Mouse (Mus musculus): ENCODE measurements around the gene Nos3. TPM values are rescaled to one million over a fixed set of nuclear protein-coding genes. Genes with fewer than 3 reads are reported as not detected.

Nos3 gene
- polyA plus RNA-seq, 1 experiment from 2014 or later, result 21.5 TPM

DNA sequence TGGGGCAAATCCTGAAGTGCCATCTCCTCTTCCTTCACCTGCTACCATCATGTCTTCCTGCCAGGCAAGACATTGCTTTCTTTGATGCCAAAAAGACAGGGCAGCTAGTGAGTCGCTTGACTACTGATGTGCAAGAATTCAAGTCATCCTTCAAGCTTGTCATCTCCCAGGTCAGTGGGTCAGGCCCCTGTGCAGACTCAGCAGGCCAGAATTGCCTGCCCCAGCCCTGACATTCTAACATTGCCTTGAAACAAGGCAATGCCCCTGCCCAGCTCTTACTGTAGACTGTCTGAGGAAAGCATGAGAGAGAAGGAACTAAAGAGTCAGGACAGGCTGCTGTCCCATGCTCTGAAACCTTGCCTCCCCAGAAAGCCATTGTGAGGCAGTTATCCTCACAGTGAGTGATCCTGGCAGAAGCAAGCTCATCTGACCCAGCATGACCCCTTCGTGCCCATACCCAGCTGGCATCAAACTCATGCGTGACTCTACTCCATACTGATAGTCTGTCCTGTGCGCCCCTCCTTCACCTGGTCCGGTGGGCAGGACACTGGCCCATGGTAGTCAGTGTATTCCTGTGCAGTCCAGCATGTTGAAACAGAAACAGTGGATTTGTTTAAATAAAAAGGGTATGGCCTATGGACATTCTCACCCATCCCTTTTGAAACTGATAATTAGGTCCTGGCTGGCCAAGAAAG, 36.4 kb downstream of the Nos3 start:
- no peak overlapping the region for H3K4me3 ChIP-seq (ENCODE audit: low read depth, low read length)
- no peaks in the 10 kb centered on the region for H3K9me3 ChIP-seq (replicated peaks; ENCODE audit: control insufficient read depth, low read length)
- WGBS (ENCODE audit: insufficient replicate concordance), result 91% methylated on average over 5 of the region's 5 CpGs
- no peaks in the 10 kb centered on the region for H3K27me3 ChIP-seq (ENCODE audit: control insufficient read depth, insufficient read depth, low read length)
- ATAC-seq (replicated peaks; ENCODE audit: insufficient number of reproducible peaks, low FRiP score, low TSS enrichment), result no peak
- H3K36me3 ChIP-seq (ENCODE audit: control insufficient read depth, insufficient read depth, low read length), result peaks cover 2% of the 10 kb centered on the region
- H3K27ac ChIP-seq (ENCODE audit: low read depth, low read length), result no peak overlapping the region
- H3K4me1 ChIP-seq (ENCODE audit: control insufficient read depth, insufficient read depth, low read length), result no peaks in the 10 kb centered on the region
- no peak overlapping the region for H3K9ac ChIP-seq (ENCODE audit: low read depth, low read length)
- no peak overlapping the region for H3K4me2 ChIP-seq

DNA sequence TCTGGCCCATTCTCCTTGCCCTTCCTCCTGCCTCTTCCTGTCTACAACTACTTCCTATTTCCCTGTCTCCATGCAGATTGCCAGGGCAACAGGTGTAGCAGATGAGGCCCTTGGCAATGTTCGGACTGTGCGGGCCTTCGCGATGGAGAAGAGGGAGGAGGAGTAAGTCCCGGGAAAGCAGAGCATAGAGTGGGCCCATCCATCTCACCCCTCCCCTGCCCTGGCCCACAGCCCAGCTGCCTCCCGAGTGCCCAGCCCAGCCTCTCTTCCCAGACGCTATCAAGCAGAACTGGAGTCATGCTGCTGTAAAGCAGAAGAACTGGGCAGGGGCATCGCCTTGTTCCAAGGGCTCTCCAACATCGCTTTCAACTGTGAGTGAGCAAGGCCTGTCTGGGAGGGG, 37.4 kb downstream of the Nos3 start:
- no peaks in the 10 kb centered on the region for H3K27me3 ChIP-seq (ENCODE audit: control insufficient read depth, insufficient read depth, low read length)
- no peak overlapping the region for H3K4me2 ChIP-seq
- H3K9me3 ChIP-seq (replicated peaks; ENCODE audit: control insufficient read depth, low read length), result no peaks in the 10 kb centered on the region
- WGBS (ENCODE audit: insufficient replicate concordance), result 80% methylated on average over 9 of the region's 9 CpGs
- H3K9ac ChIP-seq (ENCODE audit: low read depth, low read length), result no peak overlapping the region
- H3K27ac ChIP-seq (ENCODE audit: low read depth, low read length), result no peak overlapping the region
- no peak for ATAC-seq (replicated peaks; ENCODE audit: insufficient number of reproducible peaks, low FRiP score, low TSS enrichment)
- H3K36me3 ChIP-seq (ENCODE audit: control insufficient read depth, insufficient read depth, low read length), result peaks cover 6% of the 10 kb centered on the region
- H3K4me3 ChIP-seq (ENCODE audit: low read depth, low read length), result no peak overlapping the region
- no peaks in the 10 kb centered on the region for H3K4me1 ChIP-seq (ENCODE audit: control insufficient read depth, insufficient read depth, low read length)

DNA sequence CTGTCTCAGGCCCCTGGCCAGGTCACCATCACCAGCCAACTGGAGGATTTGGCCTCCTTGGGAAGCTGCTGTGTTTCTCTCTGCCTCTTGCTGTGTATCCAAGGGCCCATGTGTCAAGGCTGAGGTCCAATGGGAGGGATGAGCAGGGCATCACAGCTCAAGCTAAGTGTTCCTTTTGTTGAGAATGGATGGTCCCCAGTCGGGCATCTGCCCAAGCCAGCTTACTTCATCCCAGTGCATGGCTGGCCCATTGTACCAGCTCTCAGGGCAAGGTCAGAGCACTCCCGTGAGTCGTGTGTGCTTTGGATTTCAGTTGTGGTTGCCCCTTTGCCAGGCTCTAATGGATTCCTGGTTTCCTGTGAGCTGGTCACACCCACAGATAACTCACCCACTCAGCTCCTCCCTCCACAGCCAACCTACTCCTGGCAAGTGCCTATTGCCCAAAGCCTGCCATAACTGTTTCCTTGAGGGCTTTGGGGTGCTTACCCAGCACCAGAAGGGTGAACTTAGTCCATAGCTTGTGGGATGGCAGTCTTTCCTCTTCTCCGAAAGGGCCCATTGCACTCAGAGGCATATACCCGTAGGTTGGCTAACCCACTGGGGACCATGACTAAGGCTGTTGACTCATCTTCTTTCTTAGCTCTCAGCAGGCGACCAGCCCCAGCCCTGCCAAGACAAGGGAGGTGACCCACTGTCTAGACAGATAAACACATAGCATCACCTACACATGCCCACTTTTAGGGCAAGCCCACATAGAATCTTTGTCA, 40.2 kb downstream of the Nos3 start:
- H3K27me3 ChIP-seq (ENCODE audit: control insufficient read depth, insufficient read depth, low read length), result no peaks in the 10 kb centered on the region
- H3K9ac ChIP-seq (ENCODE audit: low read depth, low read length), result no peak overlapping the region
- no peak overlapping the region for H3K27ac ChIP-seq (ENCODE audit: low read depth, low read length)
- no peak overlapping the region for H3K4me3 ChIP-seq (ENCODE audit: low read depth, low read length)
- H3K9me3 ChIP-seq (replicated peaks; ENCODE audit: control insufficient read depth, low read length), result no peaks in the 10 kb centered on the region
- peaks cover 6% of the 10 kb centered on the region for H3K36me3 ChIP-seq (ENCODE audit: control insufficient read depth, insufficient read depth, low read length)
- ATAC-seq (replicated peaks; ENCODE audit: insufficient number of reproducible peaks, low FRiP score, low TSS enrichment), result no peak
- H3K4me1 ChIP-seq (ENCODE audit: control insufficient read depth, insufficient read depth, low read length), result no peaks in the 10 kb centered on the region
- WGBS (ENCODE audit: insufficient replicate concordance), result 74% methylated on average over 6 of the region's 6 CpGs
- H3K4me2 ChIP-seq, result no peak overlapping the region

DNA sequence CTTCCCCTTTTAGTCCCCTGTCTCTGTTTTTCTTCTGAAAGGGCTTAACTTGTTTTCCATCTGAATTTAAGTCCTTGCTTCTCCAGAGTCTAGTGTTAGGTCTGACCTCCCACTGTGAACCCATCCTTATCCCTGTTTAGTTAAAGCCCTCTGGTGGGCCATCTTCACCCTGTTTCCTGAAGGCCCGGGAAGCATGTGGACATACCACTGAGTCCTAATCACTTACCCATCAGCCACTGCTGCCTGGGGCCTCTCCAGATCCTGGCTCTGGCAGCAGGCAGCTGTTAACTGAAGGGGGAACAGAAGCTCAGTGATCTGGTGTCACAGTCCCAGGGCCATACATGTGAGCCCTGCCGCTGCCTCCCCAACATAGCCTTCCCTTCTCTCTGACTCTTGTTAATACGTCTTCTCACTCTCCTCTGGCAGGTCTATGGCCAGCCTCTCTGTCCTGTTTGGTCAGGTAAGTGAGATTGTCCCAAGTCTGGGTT, 40.8 kb downstream of the Nos3 start:
- no peak for ATAC-seq (replicated peaks; ENCODE audit: insufficient number of reproducible peaks, low FRiP score, low TSS enrichment)
- Histone ChIP-seq H3K27me3 (ENCODE audit: control insufficient read depth, insufficient read depth, low read length) (no peaks in the 10 kb centered on the region), H3K27ac (ENCODE audit: low read depth, low read length) (no peak overlapping the region), H3K9ac (ENCODE audit: low read depth, low read length) (no peak overlapping the region), H3K36me3 (ENCODE audit: control insufficient read depth, insufficient read depth, low read length) (peaks cover 6% of the 10 kb centered on the region), H3K4me1 (ENCODE audit: control insufficient read depth, insufficient read depth, low read length) (no peaks in the 10 kb centered on the region), H3K9me3 (replicated peaks; ENCODE audit: control insufficient read depth, low read length) (no peaks in the 10 kb centered on the region), H3K4me2 (no peak overlapping the region), H3K4me3 (ENCODE audit: low read depth, low read length) (no peak overlapping the region)
- WGBS (ENCODE audit: insufficient replicate concordance), result 61% methylated on average over 3 of the region's 3 CpGs

DNA sequence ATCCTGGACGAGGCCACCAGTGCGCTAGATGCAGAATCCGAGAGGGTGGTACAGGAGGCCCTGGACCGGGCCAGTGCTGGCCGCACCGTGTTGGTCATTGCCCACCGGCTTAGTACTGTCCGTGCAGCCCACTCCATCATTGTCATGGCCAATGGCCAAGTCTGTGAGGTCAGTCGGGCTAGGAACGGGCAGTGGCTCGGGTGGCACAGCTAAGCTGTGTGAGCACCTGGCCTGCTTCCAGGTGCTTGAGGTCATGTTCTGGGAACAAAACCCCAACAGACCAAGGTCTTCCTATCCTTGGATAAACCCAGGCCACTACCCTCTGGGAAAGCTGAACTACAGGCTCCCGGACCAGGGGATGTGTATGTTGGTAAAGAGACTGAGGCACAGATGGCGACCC, 44.0 kb downstream of the Nos3 start:
- Histone ChIP-seq H3K27me3 (ENCODE audit: control insufficient read depth, insufficient read depth, low read length) (peaks cover 3% of the 10 kb centered on the region), H3K36me3 (ENCODE audit: control insufficient read depth, insufficient read depth, low read length) (peaks cover 6% of the 10 kb centered on the region; the same call in 1 of the 2 replicates), H3K9me3 (replicated peaks; ENCODE audit: control insufficient read depth, low read length) (no peaks in the 10 kb centered on the region), H3K27ac (ENCODE audit: low read depth, low read length) (no peak overlapping the region), H3K9ac (ENCODE audit: low read depth, low read length) (no peak overlapping the region), H3K4me2 (no peak overlapping the region), H3K4me1 (ENCODE audit: control insufficient read depth, insufficient read depth, low read length) (no peaks in the 10 kb centered on the region), H3K4me3 (ENCODE audit: low read depth, low read length) (no peak overlapping the region)
- no peak for ATAC-seq (replicated peaks; ENCODE audit: insufficient number of reproducible peaks, low FRiP score, low TSS enrichment)
- WGBS (ENCODE audit: insufficient replicate concordance), result 92% methylated on average over 13 of the region's 13 CpGs

DNA sequence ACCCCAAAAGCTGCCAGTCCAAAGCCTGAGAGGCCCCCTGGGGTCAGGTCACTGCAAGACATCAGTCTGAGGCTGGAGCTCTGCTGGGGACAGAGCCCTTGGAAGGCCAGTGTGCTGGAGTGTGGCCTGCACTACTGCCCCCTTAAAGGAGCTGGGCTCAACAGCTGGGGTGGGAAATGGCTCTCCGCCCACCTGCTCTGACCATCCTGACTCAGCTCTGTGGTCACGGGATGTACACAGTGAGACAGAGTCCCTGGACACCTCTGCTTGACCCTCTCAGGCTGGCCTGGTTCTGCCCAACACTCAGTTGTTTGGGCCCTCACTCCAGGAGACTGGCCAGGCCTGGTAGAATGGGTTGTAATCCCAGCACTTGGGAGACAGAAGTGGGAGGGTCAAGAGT, 44.9 kb downstream of the Nos3 start:
- ATAC-seq (replicated peaks; ENCODE audit: insufficient number of reproducible peaks, low FRiP score, low TSS enrichment), result no peak
- no peak overlapping the region for H3K4me2 ChIP-seq
- H3K4me1 ChIP-seq (ENCODE audit: control insufficient read depth, insufficient read depth, low read length), result no peaks in the 10 kb centered on the region
- H3K4me3 ChIP-seq (ENCODE audit: low read depth, low read length), result no peak overlapping the region
- H3K27me3 ChIP-seq (ENCODE audit: control insufficient read depth, insufficient read depth, low read length), result peaks cover 11% of the 10 kb centered on the region
- H3K9me3 ChIP-seq (replicated peaks; ENCODE audit: control insufficient read depth, low read length), result no peaks in the 10 kb centered on the region
- 69% methylated on average over 2 of the region's 2 CpGs for WGBS (ENCODE audit: insufficient replicate concordance)
- H3K9ac ChIP-seq (ENCODE audit: low read depth, low read length), result no peak overlapping the region
- peaks cover 6% of the 10 kb centered on the region; the same call in 1 of the 2 replicates for H3K36me3 ChIP-seq (ENCODE audit: control insufficient read depth, insufficient read depth, low read length)
- no peak overlapping the region for H3K27ac ChIP-seq (ENCODE audit: low read depth, low read length)

DNA sequence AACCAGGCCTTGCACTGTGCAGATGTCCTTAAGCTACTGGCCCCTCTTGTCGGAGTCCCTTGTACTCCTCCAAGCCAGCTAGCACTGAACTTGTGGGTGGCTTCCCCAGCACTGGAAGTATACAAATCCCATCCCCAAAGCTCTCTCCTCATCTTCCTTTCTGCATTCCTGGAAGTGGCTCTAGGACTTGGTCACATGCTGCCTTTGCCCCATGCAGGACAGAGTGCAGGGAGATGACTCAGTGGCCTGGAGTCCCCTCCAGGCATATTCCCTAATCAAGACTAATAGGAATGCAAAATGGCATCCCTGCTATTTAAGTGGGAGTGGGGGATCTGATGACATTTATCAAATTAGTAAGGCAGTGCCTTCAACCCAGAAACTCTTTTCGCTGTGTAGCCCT, 47.5 kb downstream of the Nos3 start:
- no peak overlapping the region for H3K27ac ChIP-seq (ENCODE audit: low read depth, low read length)
- H3K9me3 ChIP-seq (replicated peaks; ENCODE audit: control insufficient read depth, low read length), result no peaks in the 10 kb centered on the region
- H3K4me1 ChIP-seq (ENCODE audit: control insufficient read depth, insufficient read depth, low read length), result 0 out of 2 replicates have a peak, but pooled peaks cover 3% of the 10 kb centered on the region
- no peak overlapping the region for H3K9ac ChIP-seq (ENCODE audit: low read depth, low read length)
- no peak for ATAC-seq (replicated peaks; ENCODE audit: insufficient number of reproducible peaks, low FRiP score, low TSS enrichment)
- H3K27me3 ChIP-seq (ENCODE audit: control insufficient read depth, insufficient read depth, low read length), result peaks cover 14% of the 10 kb centered on the region
- WGBS (ENCODE audit: insufficient replicate concordance), result 75% methylated on average over 2 of the region's 2 CpGs
- H3K4me3 ChIP-seq (ENCODE audit: low read depth, low read length), result no peak overlapping the region
- no peak overlapping the region for H3K4me2 ChIP-seq
- no peaks in the 10 kb centered on the region for H3K36me3 ChIP-seq (ENCODE audit: control insufficient read depth, insufficient read depth, low read length)

DNA sequence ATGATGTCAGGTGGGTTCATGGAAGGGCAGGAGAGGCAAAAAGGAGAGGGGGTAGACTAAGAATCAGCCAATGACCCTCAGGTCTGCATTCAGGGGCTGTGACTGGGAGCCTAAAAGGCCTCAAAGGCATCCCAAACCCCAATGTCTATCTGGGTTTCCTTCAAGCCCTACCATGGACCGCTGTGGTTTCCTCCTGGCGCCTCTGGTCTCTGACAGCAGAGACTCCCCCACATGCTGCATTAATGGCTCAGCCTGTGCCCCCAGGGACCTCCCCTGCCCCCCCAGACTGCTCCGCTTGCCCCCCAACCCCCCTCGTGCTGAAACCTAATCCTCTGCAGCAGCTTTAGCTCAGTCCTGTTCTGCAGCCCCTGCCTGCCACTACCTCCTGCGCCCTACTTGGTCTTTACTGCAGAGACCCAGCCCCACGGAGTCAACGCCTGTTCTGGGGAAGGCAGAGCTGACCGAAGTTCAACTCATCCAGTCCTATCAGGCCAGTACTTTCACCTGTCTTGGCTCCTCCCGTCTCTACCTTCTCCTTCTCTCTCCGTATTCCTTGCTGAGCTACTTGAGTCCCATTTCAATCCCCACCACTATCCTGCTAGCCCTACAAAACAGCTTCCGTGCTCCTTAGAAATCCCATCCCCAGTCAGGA, 48.6 kb downstream of the Nos3 start, which contains the start of gene Asic3:
TSS of gene Asic3 (plus strand) at position 351 of the 652 bp plus-strand sequence.
- Histone ChIP-seq H3K4me1 (ENCODE audit: control insufficient read depth, insufficient read depth, low read length) (0 out of 2 replicates have a peak, but pooled peaks cover 3% of the 10 kb centered on the region), H3K9me3 (replicated peaks; ENCODE audit: control insufficient read depth, low read length) (no peaks in the 10 kb centered on the region), H3K9ac (ENCODE audit: low read depth, low read length) (no peak within 1 kb of the TSS), H3K27me3 (ENCODE audit: control insufficient read depth, insufficient read depth, low read length) (peaks cover 14% of the 10 kb centered on the region), H3K4me2 (no peak within 1 kb of the TSS), H3K4me3 (ENCODE audit: low read depth, low read length) (no peak within 1 kb of the TSS), H3K27ac (ENCODE audit: low read depth, low read length) (no peak within 1 kb of the TSS), H3K36me3 (ENCODE audit: control insufficient read depth, insufficient read depth, low read length) (no peaks in the 10 kb centered on the region)
- ATAC-seq (replicated peaks; ENCODE audit: insufficient number of reproducible peaks, low FRiP score, low TSS enrichment), result no peak
- WGBS (ENCODE audit: insufficient replicate concordance), result 39% methylated on average over 11 of the region's 11 CpGs

Measured in heart, embryonic 11.5 days (tissue).